Mouse (Mus musculus): Measurements from ENCODE around the gene Ptpre. TPM values are rescaled to one million over a fixed set of nuclear protein-coding genes. Genes with fewer than 3 reads are reported as not detected.

The Ptpre gene
- total and polyA plus RNA-seq, 3 experiments: 2.3 to 6.9 (median 3.7) TPM

- TF ChIP-seq ELF1 (IDR thresholded peaks at IDR 0.05; ENCODE audit: low read depth, low read length) (peak; percentile 40; the same call in 1 of the 2 replicates), ZC3H11A (IDR thresholded peaks at IDR 0.05; ENCODE audit: low read depth, low read length) (peak; percentile 72), MEF2A (IDR thresholded peaks at IDR 0.05; ENCODE audit: borderline replicate concordance, low read depth, low read length) (peak; percentile 25; the same call in 1 of the 2 replicates), RAD21 (IDR thresholded peaks at IDR 0.05; ENCODE audit: low read depth, low read length) (peak; percentile 89), EP300 (IDR thresholded peaks at IDR 0.05; ENCODE audit: low read length) (no peak), TCF12 (IDR thresholded peaks at IDR 0.05; ENCODE audit: low read depth, low read length) (no peak), CTCF (conservative IDR thresholded peaks at IDR 0.05 in 1 of 2, IDR thresholded peaks at IDR 0.05 in 1 of 2; ENCODE audit: low read depth in 2 of 2, low read length in 2 of 2) (peak; percentile 90), SMC3 (IDR thresholded peaks at IDR 0.05; ENCODE audit: low read depth, low read length) (peak; percentile 91), MAZ (IDR thresholded peaks at IDR 0.05; ENCODE audit: low read depth, low read length) (no peak)
- H3K9me3 ChIP-seq (replicated peaks; ENCODE audit: low read length): no peaks in the 10 kb centered on the region
- peaks cover 0 to 3% of the 10 kb centered on the region in 2 experiments for H3K36me3 ChIP-seq (replicated peaks in 1 of 2; ENCODE audit: control insufficient read depth in 1 of 2, insufficient read depth in 1 of 2, low read length in 1 of 2)
These were observed 94.7 kb downstream of the Ptpre start for GRCm38 (mm10) chr7:135631776-135632552.

GRCm38 (mm10) chr7:135632716-135633258 is 95.5 kb downstream of the Ptpre start:
- H3K4me3 ChIP-seq (replicated peaks in 1 of 3; ENCODE audit: low read depth in 2 of 3, low read length in 2 of 3, poor library complexity in 1 of 3): no peak overlapping the region
- H3K4me2 ChIP-seq (ENCODE audit: insufficient read depth, low read depth, poor library complexity, severe bottlenecking): no peak overlapping the region
- in situ Hi-C loops (cut with MboI; ENCODE audit: low pct_ligation_motif_present, low pct_unique_long_range_greater_than_20kb, low sequenced_read_pairs): loop anchor here (25.0 kb wide), 1 partner anchor 245 kb away; no protein-coding TSS in a partner anchor
- H3K27me3 ChIP-seq (replicated peaks): no peaks in the 10 kb centered on the region
- no peak overlapping the region for H3K27ac ChIP-seq (ENCODE audit: insufficient read depth, low read depth)
- dilution Hi-C loops (cut with MboI; ENCODE audit: extremely low pct_ligation_motif_present, extremely low pct_unique_long_range_greater_than_20kb, low sequenced_read_pairs): no loop called here
- no peak overlapping the region for H3K9ac ChIP-seq (ENCODE audit: insufficient read depth, low read depth)
- no peaks in the 10 kb centered on the region for H3K79me2 ChIP-seq (replicated peaks; ENCODE audit: control insufficient read depth, extremely low read depth, insufficient read depth, poor library complexity, severe bottlenecking)
- peaks cover 0 to 3% of the 10 kb centered on the region in 2 experiments for H3K36me3 ChIP-seq (replicated peaks in 1 of 2; ENCODE audit: control insufficient read depth in 1 of 2, insufficient read depth in 1 of 2, low read length in 1 of 2)
- TF ChIP-seq CTCF (conservative IDR thresholded peaks at IDR 0.05 in 1 of 2, IDR thresholded peaks at IDR 0.05 in 1 of 2; ENCODE audit: low read depth in 2 of 2, low read length in 2 of 2) (peak in 1 of 2 experiments; percentile 26; a peak in 2 of 4 replicates), MYC (IDR thresholded peaks at IDR 0.05; ENCODE audit: low read depth, low read length) (no peak), SMC3 (IDR thresholded peaks at IDR 0.05; ENCODE audit: low read depth, low read length) (peak; percentile 18), TCF12 (IDR thresholded peaks at IDR 0.05; ENCODE audit: low read depth, low read length) (no peak)
- H3K9me3 ChIP-seq (replicated peaks; ENCODE audit: low read length): no peaks in the 10 kb centered on the region
- H3K4me1 ChIP-seq (ENCODE audit: control insufficient read depth in 1 of 2, insufficient read depth in 2 of 2): peaks cover 0 to 18% of the 10 kb centered on the region in 2 experiments; a peak in 2 of 4 replicates
- DNase-seq (ENCODE audit: extremely low read depth): peak; percentile 14

More at GRCm38 (mm10) chr7:135631776-135632552, 94.7 kb downstream of the Ptpre start:
- in situ Hi-C loops (cut with MboI; ENCODE audit: low pct_ligation_motif_present, low pct_unique_long_range_greater_than_20kb, low sequenced_read_pairs) (loop anchor here (25.0 kb wide), 1 partner anchor 245 kb away; no protein-coding TSS in a partner anchor), dilution Hi-C loops (cut with MboI; ENCODE audit: extremely low pct_ligation_motif_present, extremely low pct_unique_long_range_greater_than_20kb, low sequenced_read_pairs) (no loop called here)
- DNase-seq (ENCODE audit: extremely low read depth): peak; percentile 82
- Histone ChIP-seq H3K4me2 (ENCODE audit: insufficient read depth, low read depth, poor library complexity, severe bottlenecking) (no peak overlapping the region), H3K4me1 (ENCODE audit: control insufficient read depth in 1 of 2, insufficient read depth in 2 of 2) (peaks cover 0 to 10% of the 10 kb centered on the region in 2 experiments; a peak in 2 of 4 replicates), H3K79me2 (replicated peaks; ENCODE audit: control insufficient read depth, extremely low read depth, insufficient read depth, poor library complexity, severe bottlenecking) (no peaks in the 10 kb centered on the region), H3K4me3 (replicated peaks in 1 of 3; ENCODE audit: low read depth in 2 of 3, low read length in 2 of 3, poor library complexity in 1 of 3) (no peak overlapping the region), H3K27me3 (replicated peaks) (no peaks in the 10 kb centered on the region), H3K9ac (ENCODE audit: insufficient read depth, low read depth) (no peak overlapping the region), H3K27ac (ENCODE audit: insufficient read depth, low read depth) (no peak overlapping the region)
